Mouse (Mus musculus) heart, postnatal 0 days (tissue): ENCODE data around the gene Hoxb2. TPM values are rescaled to one million over a fixed set of nuclear protein-coding genes. Genes with fewer than 3 reads are reported as not detected.

Experiments used
- ATAC-seq: fragments of 200-750 bp; cut with Nextera tagmentation; 2 replicates; pipeline ENCODE4 v1.8.0; 2017; ENCODE audit warnings: low read depth, moderate number of reproducible peaks, moderate library complexity; ENCODE audit not compliant: insufficient read depth
- DNase-seq: peaks from one replicate; pipeline ENCODE4 v3.0.0-alpha.2; 2016; ENCODE audit warnings: low spot score
- H3K27ac ChIP-seq: fragments of 300-500 bp; sonication (generic); 2 replicates; pipeline ENCODE4 v1.5.1; 2014; ENCODE audit warnings: low read depth, mild to moderate bottlenecking
- H3K27me3 ChIP-seq: fragments of 300-500 bp; sonication (generic); 2 replicates; pipeline ENCODE4 v1.6.1; 2014; ENCODE audit warnings: low read length, mixed read lengths; ENCODE audit not compliant: control insufficient read depth, insufficient read depth
- H3K36me3 ChIP-seq: fragments of 300-500 bp; sonication (generic); replicated peaks from 2 replicates; pipeline ENCODE4 v1.6.1; 2014; ENCODE audit warnings: low read length, mixed read lengths; ENCODE audit not compliant: control insufficient read depth, insufficient read depth
- H3K4me1 ChIP-seq: fragments of 300-500 bp; sonication (generic); 2 replicates; pipeline ENCODE4 v1.6.1; 2014; ENCODE audit warnings: antibody characterized with exemption; ENCODE audit not compliant: control insufficient read depth, insufficient read depth
- H3K4me2 ChIP-seq: fragments of 300-500 bp; sonication (generic); 2 replicates; pipeline ENCODE4 v1.6.1; 2014; ENCODE audit warnings: low read depth, mild to moderate bottlenecking, low read length, moderate library complexity
- H3K4me3 ChIP-seq: fragments of 300-500 bp; sonication (generic); 2 replicates; pipeline ENCODE4 v1.5.1; 2014; ENCODE audit warnings: low read depth, low read length
- H3K9ac ChIP-seq: fragments of 300-500 bp; sonication (generic); replicated peaks from 2 replicates; pipeline ENCODE4 v1.6.1; 2014; ENCODE audit warnings: low read depth, low read length, mixed read lengths
- H3K9me3 ChIP-seq: fragments of 300-500 bp; sonication (generic); replicated peaks from 2 replicates; pipeline ENCODE4 v1.6.1; 2016; ENCODE audit warnings: low read length; ENCODE audit not compliant: control insufficient read depth
- CTCF ChIP-seq: IDR thresholded peaks from 2 replicates; pipeline ENCODE4 v1.5.1; 2016; ENCODE audit warnings: antibody characterized with exemption, control low read depth, low read depth
- EP300 ChIP-seq: IDR thresholded peaks from 2 replicates; pipeline ENCODE4 v1.6.1; 2016; ENCODE audit warnings: antibody characterized with exemption, low read depth
- WGBS: fragments of 180-500 bp; shearing (Covaris S2); extraction: QIAGEN DNeasy Blood & Tissue Kit; methylation state at CpG from one replicate; pipeline ENCODE4 v1.1.7; 2014; 5-methylcytosine and 5-hydroxymethylcytosine counted together
- polyA plus RNA-seq: library from polyadenylated mRNA; unstranded; fragments of >200 nt; fragmentation: Nextera tagmentation; extraction: Ambion mirVana; gene quantifications from 2 replicates; pipeline ENCODE4 v1.2.1, GENCODE M21; 2015
- total RNA-seq: library from RNA; depleted of rRNA; stranded (reverse); fragments of >200 nt; gene quantifications from 2 replicates; pipeline ENCODE4 v1.2.3, GENCODE M21; 2014; ENCODE audit warnings: low replicate concordance; rRNA removed

Hoxb2 gene
- total RNA-seq, result 1.9 and 3.2 TPM in 2 replicates
- polyA plus RNA-seq, result 0.97 and 1.8 TPM in 2 replicates

GRCm38 (mm10) chr11:96350341-96350624 is at the start of gene Hoxb2:
Hoxb2 (plus strand) TSS chr11:96350525.
- Histone ChIP-seq H3K4me1 (no peaks in the 10 kb centered on the region), H3K36me3 (no peaks in the 10 kb centered on the region), H3K27me3 (peaks cover 98% of the 10 kb centered on the region), H3K9me3 (no peaks in the 10 kb centered on the region), H3K9ac (no peak within 1 kb of the TSS), H3K27ac (no peak within 1 kb of the TSS), H3K4me2 (peak within 1 kb of the TSS; percentile 49; the same call in 1 of the 2 replicates), H3K4me3 (no peak within 1 kb of the TSS)
- WGBS, result 50% methylated on average over 2 of the region's 2 CpGs
- no peak for ATAC-seq
- TF ChIP-seq EP300, result no peak
- TF ChIP-seq CTCF, result no peak
- DNase-seq, result no peak

- H3K9ac ChIP-seq, result no peak overlapping the region
- ATAC-seq (no peak), DNase-seq (no peak)
- no peaks in the 10 kb centered on the region for H3K4me1 ChIP-seq
- no peaks in the 10 kb centered on the region for H3K9me3 ChIP-seq
- TF ChIP-seq CTCF, result no peak
- TF ChIP-seq EP300, result no peak
- no peaks in the 10 kb centered on the region for H3K36me3 ChIP-seq
- peaks cover 100% of the 10 kb centered on the region for H3K27me3 ChIP-seq
- WGBS, result 13% methylated on average over 6 of the region's 10 CpGs
- no peak overlapping the region for H3K4me3 ChIP-seq
- no peak overlapping the region for H3K4me2 ChIP-seq
- H3K27ac ChIP-seq, result no peak overlapping the region
Observed at GRCm38 (mm10) chr11:96301064-96301431, 49.3 kb upstream of the Hoxb2 start.

GRCm38 (mm10) chr11:96301837-96302236 is 48.5 kb upstream of the Hoxb2 start:
- H3K4me2 ChIP-seq, result no peak overlapping the region
- ATAC-seq, result no peak

GRCm38 (mm10) chr11:96302381-96303150 is 47.8 kb upstream of the Hoxb2 start:
- Histone ChIP-seq H3K27ac (no peak overlapping the region), H3K27me3 (peaks cover 100% of the 10 kb centered on the region), H3K9me3 (no peaks in the 10 kb centered on the region), H3K36me3 (no peaks in the 10 kb centered on the region), H3K4me1 (no peaks in the 10 kb centered on the region), H3K4me3 (no peak overlapping the region), H3K4me2 (no peak overlapping the region), H3K9ac (no peak overlapping the region)
- TF ChIP-seq CTCF (no peak), EP300 (no peak)
- no peak for DNase-seq
- ATAC-seq, result no peak
- 14% methylated on average over 23 of the region's 23 CpGs for WGBS

More at GRCm38 (mm10) chr11:96301837-96302236, 48.5 kb upstream of the Hoxb2 start:
- Histone ChIP-seq H3K9me3 (no peaks in the 10 kb centered on the region), H3K4me3 (no peak overlapping the region), H3K27ac (no peak overlapping the region), H3K4me1 (no peaks in the 10 kb centered on the region), H3K9ac (no peak overlapping the region), H3K36me3 (no peaks in the 10 kb centered on the region), H3K27me3 (peaks cover 100% of the 10 kb centered on the region)
- WGBS, result 8% methylated on average over 15 of the region's 15 CpGs
- TF ChIP-seq EP300, result no peak
- TF ChIP-seq CTCF, result no peak
- no peak for DNase-seq

GRCm38 (mm10) chr11:96303151-96304099 is 46.9 kb upstream of the Hoxb2 start, which contains the start of gene Hoxb5:
Hoxb5 (plus strand) TSS chr11:96303336.
- ATAC-seq (no peak), DNase-seq (no peak)
- peak within 1 kb of the TSS; percentile 23 for H3K4me3 ChIP-seq
- H3K4me1 ChIP-seq, result no peaks in the 10 kb centered on the region
- no peak for TF ChIP-seq EP300
- peak; percentile 67 for TF ChIP-seq CTCF
- no peaks in the 10 kb centered on the region for H3K36me3 ChIP-seq
- no peaks in the 10 kb centered on the region for H3K9me3 ChIP-seq
- peak within 1 kb of the TSS; percentile 41 for H3K4me2 ChIP-seq
- 1% methylated on average over 69 of the region's 69 CpGs for WGBS
- H3K27me3 ChIP-seq, result peaks cover 100% of the 10 kb centered on the region
- H3K27ac ChIP-seq, result no peak within 1 kb of the TSS
- no peak within 1 kb of the TSS for H3K9ac ChIP-seq
